Mouse (Mus musculus): ENCODE data around the gene 4930426L09Rik.
"Not testable (repeated sequence)": the region's sequence is repeated elsewhere in the genome, so short reads cannot be mapped to it uniquely, and the experiment has no call there.

The 4930426L09Rik gene

DNA sequence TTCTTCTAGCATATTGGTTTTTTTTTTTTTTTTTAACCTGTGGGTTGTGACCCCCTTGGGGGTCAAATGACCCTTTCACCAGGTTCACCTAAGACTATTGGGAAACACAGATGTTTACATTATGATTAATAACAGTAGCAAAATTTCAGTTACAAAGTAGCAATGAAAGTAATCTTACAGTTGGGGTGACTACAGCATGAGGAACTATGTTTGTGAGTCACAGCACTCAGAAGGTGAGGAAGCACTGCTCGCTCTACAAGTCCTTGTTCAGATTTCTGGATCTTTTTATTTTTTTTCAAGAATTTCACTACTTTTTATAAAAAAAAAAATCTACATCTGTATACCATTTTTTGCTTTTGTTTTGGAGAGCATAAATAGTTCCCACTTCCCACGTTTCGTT, 26.6 kb upstream of the 4930426L09Rik start:
- DNase-seq (ENCODE audit: low spot score): no peak

DNA sequence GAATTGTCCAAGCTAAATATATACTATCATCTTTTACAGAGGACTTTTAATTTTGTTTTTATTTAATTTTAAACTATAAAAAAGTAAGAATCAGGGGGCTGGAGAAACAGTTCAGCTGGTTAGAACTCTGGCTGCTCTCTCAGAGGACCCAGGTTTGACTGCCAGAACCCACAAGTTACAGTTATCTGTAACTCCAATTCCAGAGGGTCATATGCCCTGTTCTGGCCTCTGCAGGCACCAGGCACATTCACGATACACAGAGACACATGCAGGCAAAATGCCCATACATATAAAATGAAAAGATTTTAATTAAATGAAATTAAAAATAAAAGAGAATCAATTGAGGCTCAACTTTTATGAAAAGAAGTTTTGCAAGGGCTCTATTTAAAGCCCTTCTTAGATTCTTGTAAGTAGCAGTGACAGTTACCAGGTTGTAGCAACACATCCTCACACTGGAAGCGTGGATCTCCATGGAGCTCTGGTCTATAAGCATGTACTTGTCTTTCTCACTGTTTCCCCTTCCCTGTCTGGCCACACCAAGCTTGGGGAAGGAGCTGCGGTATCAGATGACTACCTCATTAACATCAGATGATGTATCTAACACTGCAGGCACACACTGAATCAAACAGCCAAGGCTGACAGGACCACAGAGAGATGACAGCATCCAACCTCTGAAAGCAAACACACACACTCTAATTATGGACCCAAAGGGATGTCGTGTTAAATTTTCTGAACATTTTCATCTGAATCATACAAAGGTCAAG, 23.1 kb upstream of the 4930426L09Rik start:
- no peak for DNase-seq (ENCODE audit: low spot score)

DNA sequence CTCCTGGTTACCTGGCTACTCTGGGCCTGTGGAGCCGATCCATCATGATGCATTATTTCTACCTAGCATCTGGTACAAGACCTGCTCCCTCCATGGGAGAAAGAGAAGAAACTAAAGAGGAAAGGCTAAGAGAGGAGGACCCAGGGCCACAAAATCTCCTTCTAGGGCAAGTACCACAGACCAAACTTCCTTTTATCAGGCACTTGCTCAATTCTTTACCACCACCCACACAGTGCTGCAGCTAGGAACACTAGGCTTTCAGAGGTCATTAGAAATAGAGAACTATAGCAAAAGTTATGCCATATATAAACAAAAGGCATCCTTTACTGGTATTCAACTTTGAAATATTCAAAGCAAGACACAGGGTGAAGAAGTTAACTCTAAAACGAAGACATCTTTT, 22.0 kb upstream of the 4930426L09Rik start:
- DNase-seq (ENCODE audit: low spot score): no peak

DNA sequence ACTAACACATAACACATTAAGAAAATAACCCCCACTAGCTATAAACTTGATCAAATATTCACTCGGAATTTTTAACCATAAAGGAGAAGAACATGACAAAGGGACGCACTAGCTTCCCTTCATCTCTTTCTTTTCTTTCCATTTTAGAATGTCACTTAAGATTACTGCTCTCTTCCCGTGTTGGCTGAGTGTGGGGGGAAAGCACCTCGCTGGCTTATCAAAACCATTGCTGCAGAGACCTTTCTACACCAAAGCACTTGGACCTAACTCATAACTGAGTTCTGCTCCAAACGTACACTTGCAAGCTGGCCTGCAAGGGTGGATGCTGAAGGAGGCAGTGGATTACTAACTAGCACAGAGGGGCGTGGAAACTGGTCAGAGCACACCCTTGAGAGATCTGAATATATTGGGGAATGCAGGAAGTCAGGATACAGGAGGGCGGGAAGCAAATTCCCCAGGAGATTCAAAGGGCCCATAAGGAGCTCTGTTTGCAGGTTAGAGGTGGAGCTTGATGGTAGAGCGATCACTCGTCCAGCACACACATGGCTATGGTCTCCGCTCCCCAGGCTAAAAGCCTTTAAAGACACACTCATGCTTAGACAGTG, 20.8 kb upstream of the 4930426L09Rik start:
- no peak for DNase-seq (ENCODE audit: low spot score)

DNA sequence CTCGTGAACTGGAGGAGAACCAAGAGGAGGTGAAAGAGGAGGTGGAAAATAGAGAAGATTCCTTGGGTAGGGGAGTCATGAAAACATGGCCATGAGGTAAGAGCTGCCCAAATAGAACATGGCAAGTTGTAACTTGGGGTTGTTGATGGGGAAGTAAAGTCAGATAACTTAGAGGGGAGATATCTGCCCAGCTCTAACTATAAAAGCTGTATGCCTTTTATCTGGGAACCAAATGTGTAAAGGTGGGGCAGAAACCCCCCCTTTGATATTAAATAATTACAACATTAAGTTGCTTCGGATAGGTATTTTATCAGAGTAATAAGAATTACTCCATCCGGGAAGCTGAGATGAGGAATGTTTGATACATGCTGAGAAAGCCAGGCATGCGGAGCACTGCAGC, 19.1 kb upstream of the 4930426L09Rik start:
- DNase-seq (ENCODE audit: low spot score): no peak

DNA sequence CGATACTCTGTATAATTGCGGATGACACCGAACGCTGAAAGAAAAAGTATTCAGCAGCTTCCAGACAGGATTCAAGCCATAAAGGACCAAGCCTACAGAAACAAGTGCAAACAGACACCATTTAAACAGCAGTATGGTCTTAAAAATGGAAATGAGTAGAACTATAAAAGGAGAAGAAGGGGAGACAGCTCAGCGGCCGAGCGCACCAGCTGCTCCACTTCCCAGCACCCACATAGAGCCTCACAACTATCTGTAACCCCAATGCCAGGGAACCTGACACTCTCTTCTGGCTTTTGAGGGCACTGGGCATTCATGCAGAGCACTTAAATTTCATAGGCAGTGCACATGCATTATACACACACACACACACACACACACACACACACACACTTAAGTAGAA, 18.5 kb upstream of the 4930426L09Rik start:
- DNase-seq (ENCODE audit: low spot score): no peak

DNA sequence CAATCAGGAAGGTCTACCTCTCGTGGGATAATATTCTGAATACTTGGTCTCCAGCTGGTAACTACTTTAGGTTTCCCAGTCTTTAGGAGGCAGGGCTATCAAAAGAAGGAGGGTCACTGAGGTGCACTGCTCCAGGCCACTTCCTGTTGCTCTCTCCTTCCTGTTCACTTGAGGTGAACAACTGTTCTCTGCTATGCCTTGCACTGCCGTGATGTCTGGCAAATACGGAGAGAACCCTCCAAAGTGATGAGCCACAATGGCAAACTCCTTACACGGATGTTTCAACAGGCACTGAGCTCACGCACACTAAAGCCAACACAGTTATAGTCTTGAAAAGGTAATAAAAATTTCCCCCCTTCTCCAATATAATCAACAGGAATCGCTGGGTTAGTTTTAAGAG, 15.6 kb upstream of the 4930426L09Rik start:
- DNase-seq (ENCODE audit: low spot score): no peak

DNA sequence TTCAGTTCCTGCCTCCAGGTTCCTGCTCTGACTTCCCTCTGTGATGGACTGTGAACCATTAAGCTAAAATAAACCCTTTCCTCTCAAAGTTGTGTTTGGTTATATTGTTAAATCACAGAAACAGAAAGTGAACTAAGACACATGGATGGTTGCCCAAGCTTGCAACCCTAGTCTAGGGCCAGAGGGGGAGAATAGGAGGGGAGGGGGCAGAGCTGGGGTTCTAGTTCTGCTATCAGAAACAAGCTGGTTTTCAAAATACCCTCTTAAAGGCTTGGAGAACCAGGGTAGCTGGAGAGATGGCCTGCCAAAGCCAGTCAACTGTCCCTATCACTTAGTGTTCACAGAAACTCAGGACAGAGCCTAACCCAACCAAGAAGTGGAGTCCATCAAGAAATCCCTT, 14.6 kb upstream of the 4930426L09Rik start:
- no peak for DNase-seq (ENCODE audit: low spot score)

DNA sequence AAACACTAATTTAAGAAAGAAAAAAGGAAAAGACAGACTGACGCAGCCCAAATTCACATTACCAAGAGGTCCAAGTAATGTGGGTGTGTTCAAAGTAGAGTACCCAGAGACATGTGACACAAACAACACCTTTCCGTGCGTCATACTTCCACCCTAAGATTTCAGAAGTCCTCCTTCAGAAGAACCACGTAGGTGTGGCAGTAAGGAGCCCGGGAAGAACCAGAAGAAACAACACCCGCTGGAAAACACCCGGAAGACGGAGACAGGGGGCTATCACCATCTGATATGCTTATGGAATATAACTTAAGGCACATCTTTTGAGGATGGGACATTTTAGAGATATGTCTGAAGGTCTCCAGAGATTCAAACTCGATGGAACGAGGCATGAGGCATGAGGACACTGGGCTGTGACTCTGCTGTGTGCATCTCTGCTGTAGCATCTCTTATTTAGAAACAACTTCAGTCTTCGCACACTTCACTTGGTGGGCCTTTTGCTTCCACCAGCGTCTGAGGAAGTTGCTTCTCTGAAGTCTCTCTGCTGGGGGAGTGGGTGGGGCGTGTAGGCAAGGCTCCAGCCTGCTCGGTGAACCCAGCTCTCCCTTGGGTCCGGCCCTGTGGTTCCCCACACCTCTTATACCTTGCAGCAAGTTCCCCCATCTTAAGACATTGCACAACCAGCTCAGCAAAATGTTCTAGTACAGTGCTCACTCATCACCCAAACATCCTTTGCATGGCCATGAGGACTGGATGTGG, 13.9 kb upstream of the 4930426L09Rik start:
- DNase-seq (ENCODE audit: low spot score): no peak

DNA sequence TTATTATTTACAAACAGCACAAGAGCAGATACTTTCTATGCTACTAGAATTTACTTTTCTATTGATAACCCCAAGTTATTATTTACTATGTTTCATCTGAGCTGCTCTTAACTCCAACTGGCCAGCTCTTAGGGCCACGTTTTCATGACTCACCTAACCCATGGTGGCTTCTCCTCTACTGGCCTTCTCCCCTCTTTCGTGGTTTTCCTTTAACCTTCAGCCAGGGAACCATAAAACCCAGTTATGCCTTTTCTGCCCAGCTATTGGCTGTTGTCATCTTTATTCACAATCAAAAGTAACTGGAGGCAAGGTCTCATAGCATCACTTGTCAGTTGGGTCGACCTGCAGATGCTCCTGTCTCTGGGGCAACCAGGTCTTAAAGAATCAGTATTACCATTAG, 12.6 kb upstream of the 4930426L09Rik start:
- no peak for DNase-seq (ENCODE audit: low spot score)

DNA sequence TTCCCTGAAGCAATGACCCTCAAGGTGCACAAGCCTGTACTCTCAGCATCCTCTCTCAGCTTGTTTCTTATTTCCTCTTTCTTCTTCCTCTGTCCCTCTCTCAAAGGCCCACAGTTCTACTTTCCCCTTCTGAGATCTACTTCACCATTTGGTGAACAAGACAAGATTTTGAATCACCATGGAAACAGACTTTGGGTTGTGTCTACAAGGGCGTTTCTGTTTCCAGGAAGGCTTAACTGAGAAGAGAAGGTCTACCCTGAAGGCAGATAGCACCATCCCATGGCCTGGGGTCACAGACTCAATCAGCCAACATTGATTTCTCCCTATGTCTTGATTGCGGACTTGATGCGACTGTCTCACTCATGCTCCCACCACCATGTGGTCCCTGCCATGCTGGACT, 9.3 kb upstream of the 4930426L09Rik start:
- no peak for DNase-seq (ENCODE audit: low spot score)

DNA sequence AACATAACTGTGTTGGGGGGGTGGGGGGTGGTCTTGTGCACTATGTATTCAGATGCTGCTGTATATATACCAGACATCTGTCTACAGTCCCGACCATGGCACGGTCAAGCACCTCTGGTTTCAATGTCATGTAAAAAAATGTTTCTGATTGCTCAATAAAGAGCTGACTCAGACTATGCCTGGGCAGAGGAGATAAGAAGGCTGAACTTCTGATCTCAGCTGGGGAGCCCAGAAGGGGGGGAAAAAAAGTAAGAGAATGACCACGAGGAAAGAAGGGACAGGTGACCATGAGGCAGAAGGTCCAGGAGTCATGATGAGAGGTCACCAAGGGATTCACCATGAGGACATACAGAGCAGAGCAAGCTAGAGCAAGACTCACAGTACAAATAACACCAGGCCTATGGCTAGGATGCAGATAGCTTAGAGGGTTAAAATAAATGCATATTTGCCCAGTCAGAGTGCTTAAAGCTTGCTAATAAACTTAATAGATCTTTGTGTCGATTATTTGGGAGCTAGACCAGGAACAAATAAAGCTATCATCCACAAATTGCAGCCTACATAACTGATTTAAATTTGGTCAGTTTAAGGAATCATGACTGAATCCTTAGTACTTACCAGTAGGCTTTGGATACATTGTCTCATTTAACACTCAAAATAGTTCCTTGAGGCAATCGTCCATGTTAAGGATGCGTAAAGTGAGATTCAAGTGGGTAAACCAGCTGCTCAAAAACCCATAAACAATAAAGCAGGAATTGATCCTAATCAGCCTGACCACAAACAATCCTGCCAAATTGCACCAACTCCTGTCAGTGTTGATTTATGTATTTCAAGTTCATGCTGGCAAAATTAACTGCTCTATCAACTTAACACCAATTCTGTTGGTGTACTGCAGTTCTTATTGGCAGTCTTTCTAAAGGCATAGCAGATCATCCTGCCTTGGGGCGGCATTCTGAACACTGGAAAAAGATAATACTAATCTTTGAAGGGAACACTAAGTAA, 5.3 kb upstream of the 4930426L09Rik start:
- DNase-seq (ENCODE audit: low spot score): no peak

DNA sequence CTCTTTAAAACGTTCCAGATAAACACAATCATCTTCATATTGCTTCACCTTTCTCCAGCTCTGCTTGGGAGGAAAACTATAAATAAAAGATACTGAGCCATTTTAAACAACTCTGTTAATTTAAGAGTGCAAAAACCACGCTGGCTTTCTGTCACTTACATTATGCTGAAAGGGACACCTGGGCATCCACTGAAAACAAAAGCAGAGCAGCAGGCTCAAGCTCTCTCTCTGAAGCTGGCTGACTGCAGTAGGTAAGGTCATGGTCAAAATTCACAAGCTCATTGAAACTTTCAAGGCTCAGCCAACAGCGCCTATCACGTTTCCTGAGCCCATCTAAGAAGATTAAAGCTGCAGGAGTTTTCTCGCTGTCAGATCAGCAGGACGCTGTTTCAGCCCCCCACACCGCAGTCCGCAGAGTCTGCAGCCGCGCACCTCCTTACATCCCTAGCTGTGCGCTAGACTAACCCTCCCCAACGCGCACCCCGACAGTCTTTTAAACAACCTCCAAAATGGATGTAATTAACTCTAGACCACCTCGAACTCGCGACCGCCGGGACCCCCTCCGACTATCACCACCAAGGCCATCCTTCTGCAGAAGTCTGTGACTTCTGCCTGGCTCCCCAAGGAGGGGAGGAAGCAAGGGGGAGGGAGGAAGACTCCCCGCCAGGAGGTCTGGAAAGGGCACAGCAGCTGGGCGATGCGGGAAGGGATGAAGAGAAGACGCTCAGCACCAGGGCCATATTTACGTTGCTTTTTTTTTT, 1.5 kb upstream of the 4930426L09Rik start:
- DNase-seq (ENCODE audit: low spot score): no peak

DNA sequence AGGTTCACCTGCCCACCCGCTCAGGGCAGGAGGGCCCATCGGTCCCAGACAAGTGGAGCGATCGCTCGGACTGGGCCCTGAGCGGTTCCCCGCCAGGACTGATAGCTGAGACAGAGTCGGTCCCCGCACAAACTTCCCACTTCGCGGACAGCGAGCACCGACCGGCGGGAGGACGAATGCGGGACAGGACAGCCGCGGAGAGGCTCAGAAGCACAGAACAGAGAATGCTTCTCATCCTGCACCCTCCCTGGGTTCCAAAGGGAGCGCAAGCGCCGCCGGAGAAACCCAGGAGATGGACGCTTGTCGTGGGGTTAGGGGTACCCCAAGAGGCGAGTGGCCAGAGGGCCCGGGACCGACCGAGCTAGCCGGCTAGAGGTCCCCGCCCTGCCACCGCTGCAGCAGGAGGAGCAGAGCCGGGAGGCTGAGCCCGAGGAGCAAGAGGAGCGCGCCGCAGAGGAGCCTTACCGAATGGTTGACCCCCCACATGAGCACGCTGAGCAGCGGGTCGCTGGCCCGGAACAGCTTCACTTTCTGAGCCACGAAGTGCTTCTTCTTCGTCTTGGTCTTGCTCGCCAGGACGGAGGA, 664 bp upstream of the 4930426L09Rik start:
- peak; percentile 12 for DNase-seq (ENCODE audit: low spot score)

DNA sequence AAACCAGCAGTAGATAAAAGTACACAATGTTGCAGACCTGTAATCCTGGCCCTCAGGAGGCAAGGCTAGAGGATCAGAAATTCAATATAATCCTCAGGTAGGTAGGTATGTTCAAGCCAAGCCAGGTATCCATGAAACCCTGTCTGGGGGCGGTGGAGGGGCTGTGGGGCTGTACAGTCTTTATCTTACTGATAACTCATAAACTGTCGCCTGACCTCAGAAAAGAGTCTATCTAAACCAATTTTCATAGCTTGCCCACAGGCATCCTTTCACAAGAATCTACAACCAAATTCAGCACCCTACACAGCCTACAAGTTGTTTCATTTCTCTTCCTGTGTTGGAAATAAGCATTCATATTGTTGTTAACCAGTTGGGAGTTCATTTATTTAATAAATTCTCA, 1.3 kb downstream of the 4930426L09Rik start:
- no peak for DNase-seq (ENCODE audit: low spot score)

DNA sequence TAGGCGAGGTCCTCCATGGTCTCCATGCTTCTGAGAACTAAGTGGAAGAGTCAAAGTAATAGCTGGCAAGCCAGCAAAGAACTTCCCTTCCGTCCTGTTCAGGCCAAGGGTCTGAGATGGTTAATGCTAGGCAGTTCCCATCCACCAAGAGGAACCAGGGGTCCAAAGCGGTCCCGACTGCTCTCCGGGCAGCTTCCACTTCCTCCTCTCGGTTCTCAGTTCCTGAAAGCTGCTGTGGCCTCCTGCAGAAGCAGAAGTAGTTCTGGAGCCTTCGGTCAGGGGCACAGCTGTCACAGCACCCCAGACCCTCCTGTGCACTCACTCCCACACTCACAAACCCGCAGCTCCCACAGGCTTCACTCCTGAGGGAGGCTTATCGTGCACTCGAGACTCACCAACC, 6.7 kb downstream of the 4930426L09Rik start:
- no peak for DNase-seq (ENCODE audit: low spot score)

DNA sequence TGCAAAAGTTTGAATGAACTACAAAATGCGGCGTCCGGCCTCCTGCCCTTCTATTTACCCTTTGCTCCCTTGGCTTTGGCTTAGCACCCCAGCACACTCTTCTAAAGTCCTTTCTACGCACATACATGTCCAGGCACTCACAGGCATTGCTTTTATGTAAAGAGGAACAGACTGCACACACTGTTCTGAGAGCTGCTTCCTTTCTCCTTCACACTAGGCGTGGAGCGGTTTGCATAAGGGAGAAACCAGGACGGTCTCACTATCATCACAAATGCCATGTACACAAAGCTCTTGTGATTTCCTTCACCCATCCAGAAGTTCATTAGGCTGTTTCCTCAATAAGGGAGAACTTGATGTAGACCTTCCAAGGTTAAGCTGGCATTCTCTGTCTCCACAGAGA, 8.0 kb downstream of the 4930426L09Rik start:
- DNase-seq (ENCODE audit: low spot score): no peak

DNA sequence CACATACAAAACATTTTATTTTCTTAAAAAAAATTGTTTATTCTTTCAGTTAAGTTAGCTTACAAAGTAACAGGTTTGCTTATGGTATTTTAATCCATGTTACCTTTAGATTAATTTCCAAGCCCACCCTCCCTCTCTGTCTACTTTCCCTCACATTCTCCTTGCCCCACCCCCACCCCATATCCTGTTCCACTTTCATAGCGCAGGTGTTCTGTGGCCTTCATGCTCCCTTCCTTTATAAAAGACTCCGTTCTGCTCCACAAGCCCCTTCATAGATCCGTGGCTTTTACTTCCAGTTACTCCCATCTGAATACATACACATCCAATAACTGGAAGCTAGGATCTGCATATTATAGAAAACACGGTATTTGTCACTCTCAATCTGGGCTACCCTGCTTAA, 9.4 kb downstream of the 4930426L09Rik start:
- no peak for DNase-seq (ENCODE audit: low spot score)

DNA sequence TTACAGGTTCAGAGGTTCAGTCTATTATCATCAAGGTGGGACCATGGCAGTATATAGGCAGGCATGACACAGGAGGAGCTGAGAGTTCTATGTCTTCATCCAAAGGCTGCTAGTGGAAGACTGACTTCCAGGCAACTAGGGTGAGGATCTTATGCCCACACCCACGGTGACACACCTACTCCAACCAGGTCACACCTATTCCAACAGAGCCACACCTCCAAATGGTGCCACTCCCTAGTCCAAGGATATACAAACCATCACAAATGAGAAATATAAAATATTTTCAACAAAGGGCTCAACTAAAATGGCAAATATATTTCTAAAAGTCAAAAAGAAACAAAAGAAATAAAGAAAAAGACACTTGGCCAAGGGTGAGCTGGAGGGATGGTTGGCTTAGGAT, 12.4 kb downstream of the 4930426L09Rik start:
- not testable (repeated sequence) for DNase-seq (ENCODE audit: low spot score)

DNA sequence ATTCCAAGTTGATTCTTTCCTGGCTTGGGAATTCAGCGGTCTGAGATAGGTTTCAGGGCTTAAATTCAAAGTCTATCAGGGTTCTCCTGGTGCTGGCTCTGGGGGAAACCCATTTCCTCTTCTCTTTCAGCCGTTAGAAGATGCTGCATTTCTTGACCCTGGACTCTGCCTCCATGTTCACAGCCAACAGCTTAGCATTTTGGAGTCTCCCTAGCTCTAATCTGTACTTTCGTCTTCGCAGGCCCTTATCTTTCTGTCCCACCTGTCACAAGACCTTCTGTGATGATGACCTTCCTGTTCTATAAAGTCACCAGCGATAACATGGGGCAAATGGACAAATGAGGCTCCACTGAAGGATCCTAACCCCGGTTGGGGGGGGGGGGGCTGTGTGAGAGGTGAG, 13.3 kb downstream of the 4930426L09Rik start:
- no peak for DNase-seq (ENCODE audit: low spot score)

DNA sequence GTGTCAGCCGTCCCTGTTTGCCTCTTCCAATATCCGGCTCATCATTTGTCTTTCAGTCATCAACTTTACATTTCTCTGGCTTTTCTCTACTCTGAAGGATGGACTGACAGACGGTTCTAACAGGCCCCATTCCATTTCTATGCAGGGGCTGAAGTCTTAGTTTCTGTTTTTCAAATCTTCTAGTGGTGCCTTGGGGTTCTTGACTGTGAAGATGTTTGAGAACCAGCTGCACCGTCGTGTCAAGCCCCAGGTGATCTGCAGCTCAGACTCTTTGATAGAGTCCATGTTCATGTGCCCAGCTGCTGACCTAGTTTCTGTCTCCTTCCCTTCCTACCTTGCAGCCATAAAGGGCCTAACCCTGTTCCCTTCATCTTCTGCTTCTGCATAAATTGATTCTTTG, 18.2 kb downstream of the 4930426L09Rik start:
- no peak for DNase-seq (ENCODE audit: low spot score)
